Mouse (Mus musculus) liver, embryonic 11.5 days (tissue): ENCODE measurements around the gene Afap1. TPM values are rescaled to one million over a fixed set of nuclear protein-coding genes. Genes with fewer than 3 reads are reported as not detected.
A peak's percentile ranks its signal among the peaks of the same experiment; 100 is the strongest.

Source experiments
- ATAC-seq: fragments of 200-750 bp; cut with Nextera tagmentation; replicated peaks from 2 replicates; pipeline ENCODE4 v1.8.0; 2017; ENCODE audit warnings: moderate number of reproducible peaks, mild to moderate bottlenecking, moderate TSS enrichment, moderate library complexity; ENCODE audit not compliant: low FRiP score
- DNase-seq: peaks from one replicate; pipeline ENCODE4 v3.0.0-alpha.2; 2017; ENCODE audit warnings: low spot score
- H3K27ac ChIP-seq: fragments of 300-500 bp; sonication (generic); 2 replicates; pipeline ENCODE4 v1.5.1; 2014; ENCODE audit warnings: mild to moderate bottlenecking, low read depth, low read length, control low read depth
- H3K27me3 ChIP-seq: fragments of 300-500 bp; sonication (generic); replicated peaks from 2 replicates; pipeline ENCODE4 v1.6.1; 2014; ENCODE audit warnings: low read length, mixed read lengths; ENCODE audit not compliant: control insufficient read depth, insufficient read depth
- H3K36me3 ChIP-seq: fragments of 300-500 bp; sonication (generic); 2 replicates; pipeline ENCODE4 v1.6.1; 2014; ENCODE audit warnings: mild to moderate bottlenecking, low read length, moderate library complexity, mixed read lengths; ENCODE audit not compliant: control insufficient read depth, insufficient read depth
- H3K4me1 ChIP-seq: fragments of 300-500 bp; sonication (generic); replicated peaks from 2 replicates; pipeline ENCODE4 v1.6.1; 2014; ENCODE audit warnings: low read length, mixed read lengths; ENCODE audit not compliant: control insufficient read depth, insufficient read depth
- H3K4me2 ChIP-seq: fragments of 300-500 bp; sonication (generic); 2 replicates; pipeline ENCODE4 v1.6.1; 2014; ENCODE audit warnings: mild to moderate bottlenecking, control low read depth, moderate library complexity
- H3K4me3 ChIP-seq: fragments of 300-500 bp; sonication (generic); 2 replicates; pipeline ENCODE4 v1.5.1; 2014; ENCODE audit warnings: low read depth, low read length, control low read depth
- H3K9ac ChIP-seq: fragments of 300-500 bp; sonication (generic); 2 replicates; pipeline ENCODE4 v1.6.1; 2014; ENCODE audit warnings: low read depth, low read length, control low read depth
- H3K9me3 ChIP-seq: fragments of 300-500 bp; sonication (generic); 2 replicates; pipeline ENCODE4 v1.6.1; 2016; ENCODE audit warnings: low read length, inconsistent platforms, mixed read lengths; ENCODE audit not compliant: control insufficient read depth
- WGBS: fragments of 180-500 bp; shearing (Covaris S2); extraction: QIAGEN DNeasy Blood & Tissue Kit; methylation state at CpG from one replicate; pipeline ENCODE4 v1.1.7; 2014; 5-methylcytosine and 5-hydroxymethylcytosine counted together
- polyA plus RNA-seq: library from polyadenylated mRNA; unstranded; fragments of >200 nt; fragmentation: Nextera tagmentation; extraction: Ambion mirVana; gene quantifications from 2 replicates; pipeline ENCODE4 v1.2.1, GENCODE M21; 2014

Afap1 gene
- polyA plus RNA-seq, 1 experiment from 2014 or later, result 6.8 TPM

- no peaks in the 10 kb centered on the region for H3K4me1 ChIP-seq
- H3K9me3 ChIP-seq, result no peaks in the 10 kb centered on the region
- H3K9ac ChIP-seq, result no peak overlapping the region
- no peaks in the 10 kb centered on the region for H3K27me3 ChIP-seq
- no peaks in the 10 kb centered on the region for H3K36me3 ChIP-seq
- H3K4me2 ChIP-seq, result no peak overlapping the region
- H3K4me3 ChIP-seq, result no peak overlapping the region
- no peak overlapping the region for H3K27ac ChIP-seq
- ATAC-seq (no peak), DNase-seq (no peak)
- 81% methylated on average over 5 of the region's 5 CpGs for WGBS
These were observed 88.2 kb downstream of the Afap1 start for GRCm38 (mm10) chr5:35981341-35981740.

- no peaks in the 10 kb centered on the region for H3K4me1 ChIP-seq
- H3K27me3 ChIP-seq, result no peaks in the 10 kb centered on the region
- H3K27ac ChIP-seq, result no peak overlapping the region
- H3K9ac ChIP-seq, result no peak overlapping the region
- no peaks in the 10 kb centered on the region for H3K36me3 ChIP-seq
- ATAC-seq (no peak), DNase-seq (peak; percentile 69)
- 45% methylated on average over 4 of the region's 4 CpGs for WGBS
- no peak overlapping the region for H3K4me3 ChIP-seq
- H3K9me3 ChIP-seq, result no peaks in the 10 kb centered on the region
- no peak overlapping the region for H3K4me2 ChIP-seq
These were observed 88.9 kb downstream of the Afap1 start for GRCm38 (mm10) chr5:35981976-35982375.

- Histone ChIP-seq H3K27me3 (no peaks in the 10 kb centered on the region), H3K9ac (no peak overlapping the region)
These were observed 92.5 kb downstream of the Afap1 start for GRCm38 (mm10) chr5:35985611-35986010.

GRCm38 (mm10) chr5:35988085-35988484, 95.0 kb downstream of the Afap1 start:
- Histone ChIP-seq H3K27ac (no peak overlapping the region), H3K27me3 (no peaks in the 10 kb centered on the region), H3K4me2 (no peak overlapping the region), H3K36me3 (no peaks in the 10 kb centered on the region; the same call in 1 of the 2 replicates), H3K9ac (no peak overlapping the region), H3K9me3 (no peaks in the 10 kb centered on the region), H3K4me3 (no peak overlapping the region), H3K4me1 (no peaks in the 10 kb centered on the region)
- ATAC-seq, result no peak
- 81% methylated on average over 8 of the region's 8 CpGs for WGBS
- DNase-seq, result no peak

More at GRCm38 (mm10) chr5:35985611-35986010, 92.5 kb downstream of the Afap1 start:
- ATAC-seq, result no peak
- Histone ChIP-seq H3K27ac (no peak overlapping the region), H3K4me1 (no peaks in the 10 kb centered on the region), H3K9me3 (no peaks in the 10 kb centered on the region), H3K4me3 (no peak overlapping the region), H3K36me3 (no peaks in the 10 kb centered on the region; the same call in 1 of the 2 replicates), H3K4me2 (no peak overlapping the region)
- no peak for DNase-seq
- WGBS, result 89% methylated on average over 8 of the region's 8 CpGs

- no peak for DNase-seq
- no peak overlapping the region for H3K4me2 ChIP-seq
- H3K27me3 ChIP-seq, result no peaks in the 10 kb centered on the region
- H3K4me1 ChIP-seq, result no peaks in the 10 kb centered on the region
- no peaks in the 10 kb centered on the region; the same call in 1 of the 2 replicates for H3K36me3 ChIP-seq
- H3K27ac ChIP-seq, result no peak overlapping the region
- no peak for ATAC-seq
- no peaks in the 10 kb centered on the region for H3K9me3 ChIP-seq
- H3K9ac ChIP-seq, result no peak overlapping the region
- no peak overlapping the region for H3K4me3 ChIP-seq
- WGBS, result 75% methylated on average over 6 of the region's 6 CpGs
These were observed 96.4 kb downstream of the Afap1 start for GRCm38 (mm10) chr5:35989506-35989905.

- no peaks in the 10 kb centered on the region for H3K27me3 ChIP-seq
- no peak overlapping the region for H3K4me2 ChIP-seq
- no peak for ATAC-seq
- H3K4me3 ChIP-seq, result no peak overlapping the region
- no peaks in the 10 kb centered on the region for H3K9me3 ChIP-seq
- H3K4me1 ChIP-seq, result no peaks in the 10 kb centered on the region
- no peaks in the 10 kb centered on the region; the same call in 1 of the 2 replicates for H3K36me3 ChIP-seq
- WGBS, result 85% methylated on average over 11 of the region's 11 CpGs
- no peak overlapping the region for H3K9ac ChIP-seq
- H3K27ac ChIP-seq, result no peak overlapping the region
- no peak for DNase-seq
These were observed 97.0 kb downstream of the Afap1 start for GRCm38 (mm10) chr5:35989986-35990735.

- ATAC-seq, result no peak
- WGBS, result 74% methylated on average over 10 of the region's 10 CpGs
- Histone ChIP-seq H3K4me3 (no peak overlapping the region), H3K36me3 (0 out of 2 replicates have a peak, but pooled peaks cover 2% of the 10 kb centered on the region), H3K9me3 (no peaks in the 10 kb centered on the region), H3K9ac (no peak overlapping the region), H3K4me2 (no peak overlapping the region), H3K27ac (no peak overlapping the region), H3K4me1 (no peaks in the 10 kb centered on the region), H3K27me3 (no peaks in the 10 kb centered on the region)
- DNase-seq, result no peak
These were observed 110.7 kb downstream of the Afap1 start for GRCm38 (mm10) chr5:36003797-36004196.

- Histone ChIP-seq H3K27ac (no peak overlapping the region), H3K27me3 (no peaks in the 10 kb centered on the region), H3K4me2 (no peak overlapping the region), H3K4me1 (no peaks in the 10 kb centered on the region), H3K36me3 (no peaks in the 10 kb centered on the region), H3K9ac (no peak overlapping the region), H3K9me3 (no peaks in the 10 kb centered on the region), H3K4me3 (no peak overlapping the region)
- DNase-seq, result no peak
- WGBS, result 62% methylated on average over 8 of the region's 8 CpGs
- ATAC-seq, result no peak
These were observed 113.0 kb downstream of the Afap1 start for GRCm38 (mm10) chr5:36006106-36006505.

GRCm38 (mm10) chr5:36006586-36006985, 113.5 kb downstream of the Afap1 start:
- Histone ChIP-seq H3K27ac (no peak overlapping the region), H3K27me3 (no peaks in the 10 kb centered on the region), H3K9ac (no peak overlapping the region), H3K4me1 (no peaks in the 10 kb centered on the region), H3K4me2 (no peak overlapping the region), H3K36me3 (no peaks in the 10 kb centered on the region), H3K9me3 (no peaks in the 10 kb centered on the region), H3K4me3 (no peak overlapping the region)
- no peak for DNase-seq
- ATAC-seq, result no peak
- WGBS, result 60% methylated on average over 5 of the region's 5 CpGs
